Mouse (Mus musculus) intestine, embryonic 16.5 days (tissue): Measurements from ENCODE around the gene Nynrin. TPM values are rescaled to one million over a fixed set of nuclear protein-coding genes. Genes with fewer than 3 reads are reported as not detected.

Experiments used
- polyA plus RNA-seq: library from polyadenylated mRNA; unstranded; fragments of >200 nt; fragmentation: Nextera tagmentation; extraction: Ambion mirVana; gene quantifications from 2 replicates; pipeline ENCODE4 v1.2.1, GENCODE M21; 2015

Gene Nynrin
- polyA plus RNA-seq, 1 experiment from 2014 or later: 12.6 TPM

Other genes with a start within 250 kb of the Nynrin start
- 13.1 and 13.9 TPM in 2 replicates for gene Rec8, start 236.0 kb upstream of the Nynrin start, polyA plus RNA-seq
- 65.5 and 71.1 TPM in 2 replicates for gene Ipo4, start 218.1 kb upstream of the Nynrin start, polyA plus RNA-seq
- gene Gm49378, start 216.1 kb upstream of the Nynrin start, polyA plus RNA-seq: 0.53 and 0.70 TPM in 2 replicates
- gene Tm9sf1, start 210.2 kb upstream of the Nynrin start, polyA plus RNA-seq: 131 and 133 TPM in 2 replicates
- 1.0 and 1.3 TPM in 2 replicates for gene Tssk4, start 203.8 kb upstream of the Nynrin start, polyA plus RNA-seq
- 65.6 and 70.7 TPM in 2 replicates for gene Mdp1, start 193.5 kb upstream of the Nynrin start, polyA plus RNA-seq
- 52.3 and 58.4 TPM in 2 replicates for gene Gmpr2, start 182.1 kb upstream of the Nynrin start, polyA plus RNA-seq
- gene Nedd8, start 181.9 kb upstream of the Nynrin start, polyA plus RNA-seq: 464 and 495 TPM in 2 replicates
- gene Tinf2, start 172.2 kb upstream of the Nynrin start, polyA plus RNA-seq: 32.6 and 37.1 TPM in 2 replicates
- 0.75 and 1.4 TPM in 2 replicates for gene Tgm1, start 140.1 kb upstream of the Nynrin start, polyA plus RNA-seq
- 36.9 and 37.5 TPM in 2 replicates for gene Rabggta, start 131.7 kb upstream of the Nynrin start, polyA plus RNA-seq
- gene Dhrs1, start 108.3 kb upstream of the Nynrin start, polyA plus RNA-seq: 151 and 173 TPM in 2 replicates
- gene Nop9, start 108.3 kb upstream of the Nynrin start, polyA plus RNA-seq: 28.3 and 33.6 TPM in 2 replicates
- gene Cideb, start 95.6 kb upstream of the Nynrin start, polyA plus RNA-seq: 118 and 152 TPM in 2 replicates
- 0.35 and 0.82 TPM in 2 replicates for gene Ltb4r2, start 92.6 kb upstream of the Nynrin start, polyA plus RNA-seq
- 1.0 and 1.1 TPM in 2 replicates for gene Ltb4r1, start 88.0 kb upstream of the Nynrin start, polyA plus RNA-seq
- 6.5 and 6.6 TPM in 2 replicates for gene Adcy4, start 69.9 kb upstream of the Nynrin start, polyA plus RNA-seq
- gene Ripk3, start 65.1 kb upstream of the Nynrin start, polyA plus RNA-seq: 51.2 and 55.8 TPM in 2 replicates
- 21.1 and 21.2 TPM in 2 replicates for gene Nfatc4, start 30.9 kb upstream of the Nynrin start, polyA plus RNA-seq
- 0.17 and 0.27 TPM in 2 replicates for gene Cbln3, start 30.4 kb downstream of the Nynrin start, polyA plus RNA-seq
- 12.5 and 13.6 TPM in 2 replicates for gene Khnyn, start 30.9 kb downstream of the Nynrin start, polyA plus RNA-seq
- 85.2 and 89.2 TPM in 2 replicates for gene Sdr39u1, start 46.3 kb downstream of the Nynrin start, polyA plus RNA-seq
- 4.1 and 5.7 TPM in 2 replicates for gene Cma1, start 90.7 kb downstream of the Nynrin start, polyA plus RNA-seq
- gene Cma2, start 97.0 kb downstream of the Nynrin start, polyA plus RNA-seq: not detected in 2 replicates
- 0.27 and 0.48 TPM in 2 replicates for gene Mcpt1, start 164.0 kb downstream of the Nynrin start, polyA plus RNA-seq
- not detected in 2 replicates for gene Mcpt9, start 176.5 kb downstream of the Nynrin start, polyA plus RNA-seq
- gene Mcpt2, start 188.0 kb downstream of the Nynrin start, polyA plus RNA-seq: 0.37 and 0.55 TPM in 2 replicates
- 0.55 and 0.69 TPM in 2 replicates for gene Mcpt4, start 208.3 kb downstream of the Nynrin start, polyA plus RNA-seq
- gene Mcpt8, start 231.3 kb downstream of the Nynrin start, polyA plus RNA-seq: 0.65 and 0.83 TPM in 2 replicates
- gene Ctsg, start 248.6 kb downstream of the Nynrin start, polyA plus RNA-seq: 0.20 and 0.76 TPM in 2 replicates